Mouse (Mus musculus) embryonic facial prominence, embryonic 15.5 days (tissue): Measurements from ENCODE around the gene Cpped1. TPM values are rescaled to one million over a fixed set of nuclear protein-coding genes. Genes with fewer than 3 reads are reported as not detected.

Source experiments
- ATAC-seq: fragments of 200-750 bp; cut with Nextera tagmentation; 2 replicates; pipeline ENCODE4 v1.8.0; 2017; ENCODE audit warnings: low read depth, moderate TSS enrichment; ENCODE audit not compliant: insufficient number of reproducible peaks, low FRiP score, low TSS enrichment
- H3K27ac ChIP-seq: fragments of 300-500 bp; sonication (generic); replicated peaks from 2 replicates; pipeline ENCODE4 v1.5.1; 2015; ENCODE audit warnings: mild to moderate bottlenecking, inconsistent platforms
- H3K27me3 ChIP-seq: fragments of 300-500 bp; sonication (generic); 2 replicates; pipeline ENCODE4 v1.6.1; 2015; ENCODE audit warnings: inconsistent platforms
- H3K36me3 ChIP-seq: fragments of 300-500 bp; sonication (generic); 2 replicates; pipeline ENCODE4 v1.6.1; 2015; ENCODE audit warnings: mild to moderate bottlenecking, inconsistent platforms
- H3K4me1 ChIP-seq: fragments of 300-500 bp; sonication (generic); 2 replicates; pipeline ENCODE4 v1.6.1; 2015; ENCODE audit warnings: inconsistent platforms
- H3K4me2 ChIP-seq: fragments of 300-500 bp; sonication (generic); replicated peaks from 2 replicates; pipeline ENCODE4 v1.6.1; 2015; ENCODE audit warnings: mild to moderate bottlenecking, inconsistent platforms
- H3K4me3 ChIP-seq: fragments of 300-500 bp; sonication (generic); replicated peaks from 2 replicates; pipeline ENCODE4 v1.5.1; 2015; ENCODE audit warnings: mild to moderate bottlenecking, inconsistent platforms
- H3K9ac ChIP-seq: fragments of 300-500 bp; sonication (generic); 2 replicates; pipeline ENCODE4 v1.6.1; 2015; ENCODE audit warnings: inconsistent platforms
- H3K9me3 ChIP-seq: fragments of 300-500 bp; sonication (generic); replicated peaks from 2 replicates; pipeline ENCODE4 v1.6.1; 2016; ENCODE audit warnings: inconsistent platforms
- WGBS: fragments of 180-500 bp; shearing (Covaris S2); methylation state at CpG from one replicate; pipeline ENCODE4 v1.1.7; 2015; 5-methylcytosine and 5-hydroxymethylcytosine counted together
- polyA plus RNA-seq: library from polyadenylated mRNA; unstranded; fragments of >200 nt; fragmentation: Nextera tagmentation; extraction: Ambion mirVana; gene quantifications from 2 replicates; pipeline ENCODE4 v1.2.1, GENCODE M21; 2015

The Cpped1 gene
- polyA plus RNA-seq, 1 experiment from 2014 or later = 26.3 TPM

DNA sequence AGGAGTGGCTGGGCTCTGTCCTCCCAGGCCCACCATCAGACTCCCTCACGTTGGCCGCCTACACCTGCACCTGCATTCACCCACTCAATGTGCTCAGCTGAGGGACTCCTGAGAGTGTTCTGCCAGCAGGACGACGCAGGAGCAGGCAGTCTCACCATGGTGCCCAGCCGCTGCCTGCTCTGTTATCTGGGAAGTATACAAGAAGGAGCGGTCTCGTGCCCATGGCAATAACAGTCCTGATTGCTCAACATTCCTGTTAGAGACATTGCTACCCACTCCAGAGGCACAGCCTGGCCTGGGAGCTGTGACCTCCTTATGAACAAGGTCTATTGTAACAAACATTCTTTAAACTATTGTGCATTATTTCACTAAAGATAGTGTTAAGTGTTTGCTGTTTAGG, 151.3 kb downstream of the Cpped1 start:
- ATAC-seq = no peak
- H3K9ac ChIP-seq = no peak overlapping the region

GRCm38 (mm10) chr16:11757471-11757870, 151.8 kb downstream of the Cpped1 start:
- no peaks in the 10 kb centered on the region for H3K4me1 ChIP-seq
- WGBS = 83% methylated on average over 8 of the region's 8 CpGs
- no peak for ATAC-seq
- no peak overlapping the region for H3K27ac ChIP-seq
- H3K9ac ChIP-seq = no peak overlapping the region
- H3K27me3 ChIP-seq = no peaks in the 10 kb centered on the region
- H3K4me3 ChIP-seq = no peak overlapping the region
- no peaks in the 10 kb centered on the region for H3K9me3 ChIP-seq
- no peaks in the 10 kb centered on the region for H3K36me3 ChIP-seq
- no peak overlapping the region for H3K4me2 ChIP-seq

More for the DNA sequence above, 151.3 kb downstream of the Cpped1 start:
- Histone ChIP-seq H3K36me3 (no peaks in the 10 kb centered on the region), H3K4me1 (no peaks in the 10 kb centered on the region), H3K27ac (no peak overlapping the region), H3K4me2 (no peak overlapping the region), H3K27me3 (no peaks in the 10 kb centered on the region), H3K4me3 (no peak overlapping the region), H3K9me3 (no peaks in the 10 kb centered on the region)
- 84% methylated on average over 7 of the region's 7 CpGs for WGBS

DNA sequence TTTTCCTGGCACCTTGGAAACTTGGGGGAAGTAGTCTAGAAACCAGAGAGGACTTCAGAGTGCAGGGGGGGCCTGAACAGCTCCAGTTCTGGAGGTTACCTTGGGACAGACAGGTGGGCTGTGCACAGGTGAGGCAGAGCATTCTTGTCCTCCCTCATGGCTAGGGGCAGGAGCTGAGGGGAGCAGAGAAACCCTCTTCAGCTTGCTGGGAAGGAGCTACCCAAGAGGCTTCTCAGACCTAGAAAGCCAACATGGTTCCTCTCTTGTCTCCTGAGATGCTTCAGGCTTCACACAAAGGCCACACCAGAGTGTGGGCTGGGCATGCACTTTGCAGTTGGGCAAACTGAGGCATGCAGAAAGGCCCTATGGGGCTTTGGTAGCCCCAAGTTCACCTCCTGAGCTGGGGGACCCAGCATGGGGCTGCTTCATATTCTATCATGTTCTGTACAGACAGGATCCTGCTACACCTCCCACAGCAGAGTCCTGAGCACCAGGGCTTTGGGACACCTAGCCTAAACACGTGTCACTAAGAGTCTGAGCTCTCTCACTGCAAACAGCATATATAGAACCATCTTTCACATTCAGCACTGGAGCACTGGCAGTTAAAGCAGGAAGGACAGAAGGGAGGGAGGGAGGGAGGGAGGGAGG, 152.5 kb downstream of the Cpped1 start:
- Histone ChIP-seq H3K4me3 (no peak overlapping the region), H3K36me3 (no peaks in the 10 kb centered on the region), H3K4me2 (no peak overlapping the region), H3K9me3 (no peaks in the 10 kb centered on the region), H3K27me3 (no peaks in the 10 kb centered on the region), H3K27ac (no peak overlapping the region), H3K9ac (no peak overlapping the region), H3K4me1 (no peaks in the 10 kb centered on the region)
- 69% methylated on average over 1 of the region's 1 CpGs for WGBS
- ATAC-seq = no peak

GRCm38 (mm10) chr16:11755281-11756066, 153.8 kb downstream of the Cpped1 start:
- Histone ChIP-seq H3K9ac (no peak overlapping the region), H3K4me1 (no peaks in the 10 kb centered on the region), H3K36me3 (no peaks in the 10 kb centered on the region), H3K9me3 (no peaks in the 10 kb centered on the region), H3K4me3 (no peak overlapping the region), H3K27me3 (no peaks in the 10 kb centered on the region), H3K4me2 (no peak overlapping the region), H3K27ac (no peak overlapping the region)
- ATAC-seq = no peak
- 80% methylated on average over 9 of the region's 9 CpGs for WGBS

DNA sequence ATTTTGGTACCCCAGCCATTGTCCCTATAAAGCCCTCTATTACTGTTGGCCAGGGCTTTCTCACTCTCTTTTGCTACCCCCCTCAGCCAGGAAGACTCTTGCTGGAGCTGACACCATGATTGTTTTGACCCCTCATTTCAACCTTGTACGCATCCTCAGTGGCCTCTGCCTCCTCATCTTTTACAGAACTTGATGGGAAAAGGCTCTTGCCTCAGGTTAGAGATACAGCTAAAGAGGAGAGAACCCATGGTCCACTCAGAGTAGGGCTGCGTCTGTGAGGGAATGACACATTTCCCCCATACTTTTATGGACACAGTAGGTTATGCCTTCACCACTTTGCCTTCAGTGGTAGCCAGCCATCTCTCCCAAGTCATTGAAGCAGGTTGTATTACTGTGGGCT, 155.1 kb downstream of the Cpped1 start:
- H3K4me2 ChIP-seq = no peak overlapping the region
- H3K4me3 ChIP-seq = no peak overlapping the region
- no peak overlapping the region for H3K27ac ChIP-seq
- no peaks in the 10 kb centered on the region for H3K27me3 ChIP-seq
- H3K9ac ChIP-seq = no peak overlapping the region
- no peaks in the 10 kb centered on the region for H3K4me1 ChIP-seq
- 89% methylated on average over 2 of the region's 2 CpGs for WGBS
- no peaks in the 10 kb centered on the region for H3K9me3 ChIP-seq
- ATAC-seq = no peak
- no peaks in the 10 kb centered on the region for H3K36me3 ChIP-seq

Other genes with a start within 250 kb of the Cpped1 start
- 1.4 and 1.5 TPM in 2 replicates for gene Shisa9, start 74.7 kb upstream of the Cpped1 start, polyA plus RNA-seq